Mouse (Mus musculus) forebrain, embryonic 13.5 days (tissue): Measurements from ENCODE around the gene Gria1. TPM values are rescaled to one million over a fixed set of nuclear protein-coding genes. Genes with fewer than 3 reads are reported as not detected.

Experiments used
- ATAC-seq: fragments of 200-750 bp; cut with Nextera tagmentation; 2 replicates; pipeline ENCODE4 v1.8.0; 2017
- H3K27ac ChIP-seq: fragments of 300-500 bp; sonication (generic); 2 replicates; pipeline ENCODE4 v1.5.1; 2015; ENCODE audit warnings: inconsistent platforms, mild to moderate bottlenecking, moderate library complexity
- H3K27me3 ChIP-seq: fragments of 300-500 bp; sonication (generic); 2 replicates; pipeline ENCODE4 v1.6.1; 2015; ENCODE audit warnings: mild to moderate bottlenecking, inconsistent platforms
- H3K36me3 ChIP-seq: fragments of 300-500 bp; sonication (generic); 2 replicates; pipeline ENCODE4 v1.6.1; 2015; ENCODE audit warnings: mild to moderate bottlenecking, inconsistent platforms; ENCODE audit not compliant: poor library complexity, severe bottlenecking
- H3K4me1 ChIP-seq: fragments of 300-500 bp; sonication (generic); 2 replicates; pipeline ENCODE4 v1.6.1; 2015; ENCODE audit warnings: inconsistent platforms
- H3K4me2 ChIP-seq: fragments of 300-500 bp; sonication (generic); 2 replicates; pipeline ENCODE4 v1.6.1; 2015; ENCODE audit warnings: inconsistent platforms, mild to moderate bottlenecking, moderate library complexity
- H3K4me3 ChIP-seq: fragments of 300-500 bp; sonication (generic); 2 replicates; pipeline ENCODE4 v1.5.1; 2015; ENCODE audit warnings: mild to moderate bottlenecking, inconsistent platforms
- H3K9ac ChIP-seq: fragments of 300-500 bp; sonication (generic); 2 replicates; pipeline ENCODE4 v1.6.1; 2015; ENCODE audit warnings: mild to moderate bottlenecking, inconsistent platforms
- H3K9me3 ChIP-seq: fragments of 300-500 bp; sonication (generic); replicated peaks from 2 replicates; pipeline ENCODE4 v1.6.1; 2016; ENCODE audit warnings: inconsistent platforms
- WGBS: fragments of 180-500 bp; shearing (Covaris S2); methylation state at CpG from one replicate; pipeline ENCODE4 v1.1.7; 2015; 5-methylcytosine and 5-hydroxymethylcytosine counted together
- polyA plus RNA-seq: library from polyadenylated mRNA; unstranded; fragments of >200 nt; fragmentation: Nextera tagmentation; extraction: Ambion mirVana; gene quantifications from 2 replicates; pipeline ENCODE4 v1.2.1, GENCODE M21; 2015

Gria1 gene
- polyA plus RNA-seq, 1 experiment from 2014 or later, result 20.8 TPM

GRCm38 (mm10) chr11:57070196-57070901, 59.2 kb downstream of the Gria1 start:
- 55% methylated on average over 8 of the region's 8 CpGs for WGBS
- Histone ChIP-seq H3K27me3 (no peaks in the 10 kb centered on the region), H3K27ac (peak overlapping the region; percentile 49), H3K4me3 (no peak overlapping the region), H3K9ac (no peak overlapping the region), H3K9me3 (no peaks in the 10 kb centered on the region), H3K36me3 (no peaks in the 10 kb centered on the region), H3K4me2 (no peak overlapping the region; the same call in 1 of the 2 replicates), H3K4me1 (peaks cover 17% of the 10 kb centered on the region)
- peak; percentile 70 for ATAC-seq

GRCm38 (mm10) chr11:57072171-57072570, 61.0 kb downstream of the Gria1 start:
- Histone ChIP-seq H3K36me3 (no peaks in the 10 kb centered on the region), H3K4me1 (peaks cover 17% of the 10 kb centered on the region), H3K4me3 (no peak overlapping the region), H3K27ac (no peak overlapping the region), H3K27me3 (no peaks in the 10 kb centered on the region), H3K9me3 (no peaks in the 10 kb centered on the region), H3K9ac (no peak overlapping the region), H3K4me2 (no peak overlapping the region)
- WGBS, result 48% methylated on average over 6 of the region's 6 CpGs
- no peak for ATAC-seq

- Histone ChIP-seq H3K36me3 (no peaks in the 10 kb centered on the region), H3K4me3 (no peak overlapping the region), H3K27ac (no peak overlapping the region), H3K4me1 (no peaks in the 10 kb centered on the region), H3K9me3 (no peaks in the 10 kb centered on the region), H3K27me3 (no peaks in the 10 kb centered on the region), H3K4me2 (no peak overlapping the region), H3K9ac (no peak overlapping the region)
- WGBS, result 86% methylated on average over 3 of the region's 3 CpGs
- no peak for ATAC-seq
Observed at GRCm38 (mm10) chr11:57079423-57079822, 68.2 kb downstream of the Gria1 start.

DNA sequence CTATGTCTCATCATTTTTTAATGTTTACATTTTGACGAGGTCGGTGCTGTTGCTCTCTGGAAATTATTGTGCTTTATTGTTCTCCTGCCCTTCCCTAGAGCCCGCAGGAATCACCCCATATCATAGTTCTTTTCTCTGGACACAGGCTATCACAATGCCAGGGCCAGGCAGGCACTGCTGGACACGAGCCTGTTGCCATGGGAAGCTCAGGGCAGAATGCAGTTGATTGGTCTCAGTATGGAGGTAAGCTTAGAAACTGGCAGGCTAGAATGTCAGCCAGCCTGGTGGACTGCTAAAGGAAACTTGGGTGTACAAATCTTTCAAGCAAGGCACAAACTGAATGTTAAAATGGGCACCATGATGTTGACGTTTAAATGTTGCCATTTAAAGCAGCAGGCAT, 78.3 kb downstream of the Gria1 start:
- Histone ChIP-seq H3K4me3 (no peak overlapping the region), H3K27ac (no peak overlapping the region), H3K27me3 (no peaks in the 10 kb centered on the region), H3K9ac (no peak overlapping the region), H3K36me3 (no peaks in the 10 kb centered on the region), H3K4me1 (no peaks in the 10 kb centered on the region), H3K9me3 (0 out of 2 replicates have a peak, but pooled peaks cover 6% of the 10 kb centered on the region), H3K4me2 (no peak overlapping the region)
- peak; percentile 41; the same call in 1 of the 2 replicates for ATAC-seq
- 54% methylated on average over 5 of the region's 5 CpGs for WGBS

- H3K27ac ChIP-seq, result no peak overlapping the region
- H3K9me3 ChIP-seq, result 0 out of 2 replicates have a peak, but pooled peaks cover 6% of the 10 kb centered on the region
- no peak overlapping the region for H3K9ac ChIP-seq
- no peaks in the 10 kb centered on the region; the same call in 1 of the 2 replicates for H3K4me1 ChIP-seq
- no peak for ATAC-seq
- no peak overlapping the region for H3K4me2 ChIP-seq
- no peaks in the 10 kb centered on the region for H3K27me3 ChIP-seq
- no peak overlapping the region for H3K4me3 ChIP-seq
- H3K36me3 ChIP-seq, result no peaks in the 10 kb centered on the region
Observed at GRCm38 (mm10) chr11:57090705-57091104, 79.5 kb downstream of the Gria1 start.

DNA sequence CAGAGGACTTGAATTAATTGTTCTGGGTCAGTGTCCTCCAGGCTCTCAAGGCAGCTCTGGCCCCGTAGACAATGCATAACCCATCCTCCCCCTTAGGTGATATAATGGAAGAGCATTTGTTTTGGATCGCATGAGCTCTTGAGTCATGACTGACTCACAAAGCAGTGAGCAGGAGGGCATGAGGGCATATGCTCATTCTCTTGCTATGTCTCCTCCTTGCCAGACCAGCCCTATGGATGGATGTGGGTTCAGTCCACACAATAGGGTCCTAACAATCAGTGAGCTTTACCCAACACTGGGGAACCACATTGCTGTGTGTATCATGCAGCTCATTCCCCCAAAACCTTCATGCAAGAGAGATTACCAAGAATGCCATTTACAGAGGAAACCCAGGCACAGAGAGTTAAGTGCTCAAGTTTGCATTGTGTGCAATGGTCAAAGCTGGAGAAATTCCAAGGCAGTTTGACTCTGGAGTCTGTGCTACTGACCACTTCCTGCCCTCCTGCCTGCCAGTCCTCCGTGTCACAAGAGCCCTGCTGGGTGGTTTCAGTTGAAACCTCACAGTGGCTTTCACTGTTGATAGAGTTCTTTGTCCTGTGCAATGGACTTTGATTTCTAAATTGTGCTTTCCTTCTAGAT, 80.2 kb downstream of the Gria1 start:
- H3K27me3 ChIP-seq, result no peaks in the 10 kb centered on the region
- H3K27ac ChIP-seq, result no peak overlapping the region
- no peak overlapping the region for H3K4me3 ChIP-seq
- no peaks in the 10 kb centered on the region for H3K36me3 ChIP-seq
- H3K9ac ChIP-seq, result no peak overlapping the region
- 0 out of 2 replicates have a peak, but pooled peaks cover 6% of the 10 kb centered on the region for H3K9me3 ChIP-seq
- H3K4me1 ChIP-seq, result no peaks in the 10 kb centered on the region; the same call in 1 of the 2 replicates
- WGBS, result 76% methylated on average over 3 of the region's 3 CpGs
- ATAC-seq, result no peak
- no peak overlapping the region for H3K4me2 ChIP-seq

DNA sequence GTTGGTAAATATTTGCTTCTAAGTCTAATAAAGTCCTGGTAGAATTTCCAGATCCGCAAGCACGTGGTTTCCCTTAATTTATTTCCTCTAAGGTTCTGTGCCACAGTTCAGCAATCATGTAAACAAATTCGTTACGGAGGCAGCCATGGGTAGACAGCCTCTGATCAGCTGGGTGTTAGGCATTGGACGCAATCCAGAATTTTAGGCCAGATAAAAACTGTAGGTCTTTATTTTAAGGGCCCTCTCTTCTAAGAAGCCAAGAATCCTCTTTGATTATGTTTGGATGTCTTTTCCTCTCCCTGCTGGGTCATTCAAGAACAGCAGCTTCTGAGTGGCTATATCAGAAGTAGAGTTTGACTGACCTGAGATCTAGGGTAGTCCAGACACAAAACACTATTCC, 89.3 kb downstream of the Gria1 start:
- Histone ChIP-seq H3K9me3 (no peaks in the 10 kb centered on the region), H3K4me1 (no peaks in the 10 kb centered on the region), H3K4me3 (no peak overlapping the region), H3K36me3 (no peaks in the 10 kb centered on the region), H3K27me3 (no peaks in the 10 kb centered on the region), H3K4me2 (no peak overlapping the region), H3K9ac (no peak overlapping the region), H3K27ac (no peak overlapping the region)
- 71% methylated on average over 5 of the region's 5 CpGs for whole genome bisulfite sequencing
- ATAC-seq, result no peak

- H3K36me3 ChIP-seq, result no peaks in the 10 kb centered on the region
- no peaks in the 10 kb centered on the region for H3K4me1 ChIP-seq
- H3K27ac ChIP-seq, result no peak overlapping the region
- H3K4me3 ChIP-seq, result no peak overlapping the region
- no peak overlapping the region for H3K9ac ChIP-seq
- 69% methylated on average over 5 of the region's 5 CpGs for WGBS
- H3K4me2 ChIP-seq, result no peak overlapping the region
- H3K27me3 ChIP-seq, result no peaks in the 10 kb centered on the region
- no peak for ATAC-seq
- H3K9me3 ChIP-seq, result no peaks in the 10 kb centered on the region
Observed at GRCm38 (mm10) chr11:57103751-57104254, 92.6 kb downstream of the Gria1 start.

- no peak overlapping the region for H3K4me3 ChIP-seq
- H3K36me3 ChIP-seq, result no peaks in the 10 kb centered on the region
- no peak overlapping the region for H3K9ac ChIP-seq
- no peak overlapping the region for H3K4me2 ChIP-seq
- WGBS, result 80% methylated on average over 3 of the region's 3 CpGs
- no peak for ATAC-seq
- H3K4me1 ChIP-seq, result no peaks in the 10 kb centered on the region
- H3K27me3 ChIP-seq, result no peaks in the 10 kb centered on the region
- H3K9me3 ChIP-seq, result no peaks in the 10 kb centered on the region
- H3K27ac ChIP-seq, result no peak overlapping the region
Observed at GRCm38 (mm10) chr11:57105683-57106082, 94.5 kb downstream of the Gria1 start.

GRCm38 (mm10) chr11:57112386-57112785, 101.2 kb downstream of the Gria1 start:
- no peak overlapping the region for H3K9ac ChIP-seq
- ATAC-seq, result no peak
- peaks cover 8% of the 10 kb centered on the region; the same call in 1 of the 2 replicates for H3K4me1 ChIP-seq
- WGBS, result 62% methylated on average over 8 of the region's 8 CpGs
- H3K4me2 ChIP-seq, result no peak overlapping the region
- H3K4me3 ChIP-seq, result no peak overlapping the region
- H3K27me3 ChIP-seq, result no peaks in the 10 kb centered on the region
- H3K9me3 ChIP-seq, result no peaks in the 10 kb centered on the region
- H3K27ac ChIP-seq, result no peak overlapping the region
- H3K36me3 ChIP-seq, result no peaks in the 10 kb centered on the region

DNA sequence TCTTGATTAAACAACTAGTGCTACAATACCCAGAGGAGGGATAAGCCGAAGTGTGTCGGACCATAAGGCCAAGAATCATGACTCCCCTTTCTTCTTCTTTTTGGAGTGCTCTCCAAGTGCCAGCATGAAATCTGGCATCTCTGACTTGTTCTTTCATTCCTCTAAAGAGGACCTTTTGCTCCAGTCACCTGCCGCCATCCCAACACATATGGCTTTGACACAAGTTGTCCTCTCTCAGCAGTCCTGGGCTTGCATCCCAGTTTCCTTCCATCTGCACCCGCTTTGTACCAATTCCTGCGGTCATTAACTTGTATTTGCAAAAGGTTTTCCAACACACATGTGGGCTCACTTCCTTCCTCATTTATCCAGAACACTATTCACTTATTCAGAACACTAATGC, 103.2 kb downstream of the Gria1 start:
- Histone ChIP-seq H3K27me3 (no peaks in the 10 kb centered on the region), H3K9me3 (no peaks in the 10 kb centered on the region), H3K4me2 (no peak overlapping the region), H3K9ac (no peak overlapping the region), H3K4me1 (peaks cover 8% of the 10 kb centered on the region; the same call in 1 of the 2 replicates), H3K27ac (no peak overlapping the region), H3K36me3 (no peaks in the 10 kb centered on the region), H3K4me3 (no peak overlapping the region)
- WGBS, result 87% methylated on average over 5 of the region's 5 CpGs
- no peak for ATAC-seq

- no peaks in the 10 kb centered on the region for H3K27me3 ChIP-seq
- H3K4me2 ChIP-seq, result no peak overlapping the region
- 88% methylated on average over 8 of the region's 8 CpGs for WGBS
- no peak for ATAC-seq
- no peaks in the 10 kb centered on the region for H3K36me3 ChIP-seq
- no peaks in the 10 kb centered on the region for H3K4me1 ChIP-seq
- no peak overlapping the region for H3K9ac ChIP-seq
- no peak overlapping the region for H3K27ac ChIP-seq
- no peaks in the 10 kb centered on the region for H3K9me3 ChIP-seq
- no peak overlapping the region for H3K4me3 ChIP-seq
Observed at GRCm38 (mm10) chr11:57127066-57127465, 115.9 kb downstream of the Gria1 start.
